Mouse (Mus musculus): ENCODE measurements at regions not wholly inside any gene's neighbourhood (a gene's known extent, or its start where the extent isn't known, plus 50 kb on each side); places are given as distances from the start of the nearest gene placed in this dataset.

DNA sequence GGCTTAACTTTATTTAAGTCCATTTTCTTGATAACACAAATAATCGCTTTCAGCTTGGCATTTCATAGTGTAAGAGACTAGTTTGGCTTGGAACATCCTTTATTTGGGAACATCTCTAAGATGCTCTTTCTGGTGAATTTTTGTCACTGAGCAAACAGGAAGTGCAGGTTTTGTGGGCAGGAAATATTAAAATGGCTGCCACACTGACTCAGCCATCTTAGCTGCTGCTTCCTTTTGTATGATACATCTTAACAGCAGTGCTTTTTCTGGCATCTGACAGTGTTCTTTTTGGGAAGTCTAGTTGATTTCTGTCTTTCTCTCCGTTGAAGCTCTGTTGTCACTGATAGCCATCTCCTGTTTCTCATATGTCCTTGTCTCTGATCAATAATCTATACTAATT is 329.4 kb upstream of the Tet2 start:
- H3K4me3 ChIP-seq (replicated peaks; ENCODE audit: low read depth, low read length) = no peak overlapping the region
- no peaks in the 10 kb centered on the region for H3K4me1 ChIP-seq (replicated peaks; ENCODE audit: insufficient read depth, low read length)
- H3K9ac ChIP-seq (ENCODE audit: low read depth, low read length) = no peak overlapping the region
- no peak for TF ChIP-seq CTCF (IDR thresholded peaks at IDR 0.05; ENCODE audit: low read depth)
- no peak overlapping the region for H3K4me2 ChIP-seq (ENCODE audit: low read length)
- no peaks in the 10 kb centered on the region for H3K27me3 ChIP-seq (ENCODE audit: insufficient read depth, low read length)
- no peak for ATAC-seq (replicated peaks; ENCODE audit: low FRiP score, low read depth)
- H3K9me3 ChIP-seq (replicated peaks; ENCODE audit: low read length) = no peaks in the 10 kb centered on the region
- DNase-seq (ENCODE audit: low spot score) = no peak
- WGBS = 82% methylated on average over 2 of the region's 2 CpGs
- H3K36me3 ChIP-seq (ENCODE audit: insufficient read depth, low read length) = no peaks in the 10 kb centered on the region
- no peak overlapping the region for H3K27ac ChIP-seq

DNA sequence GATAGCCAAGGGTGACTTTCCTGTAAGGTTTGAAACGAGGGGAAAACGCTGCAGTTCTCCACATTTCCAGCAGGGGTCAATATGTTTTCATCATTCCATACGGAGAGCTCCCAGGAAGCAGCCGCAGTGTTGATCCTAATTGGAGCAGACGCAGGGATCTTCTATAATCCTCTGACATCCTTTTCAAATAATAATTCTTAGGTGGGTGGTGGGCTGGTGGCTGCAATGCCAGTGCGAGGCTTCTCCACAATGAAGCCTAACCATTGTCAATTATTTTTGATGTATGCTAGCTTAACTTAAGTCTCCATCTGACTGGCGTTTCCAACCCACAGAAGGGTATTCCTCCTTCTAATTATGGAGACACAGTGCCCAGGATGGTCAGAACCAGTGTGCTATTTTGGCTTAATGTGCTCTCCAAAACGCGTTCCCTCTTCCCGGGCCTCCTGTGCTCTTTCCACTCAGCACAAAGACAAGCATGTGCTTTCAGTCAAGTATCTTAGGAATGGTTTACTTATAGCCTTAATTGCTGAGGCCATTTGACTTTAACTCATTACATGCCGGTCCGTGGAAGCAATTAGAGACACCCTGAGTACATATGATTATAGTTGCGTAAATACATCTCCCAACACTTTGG is 331.6 kb upstream of the Tet2 start:
- Histone ChIP-seq H3K27ac (no peak overlapping the region), H3K36me3 (ENCODE audit: insufficient read depth, low read length) (no peaks in the 10 kb centered on the region), H3K9me3 (replicated peaks; ENCODE audit: low read length) (no peaks in the 10 kb centered on the region), H3K4me3 (replicated peaks; ENCODE audit: low read depth, low read length) (no peak overlapping the region), H3K9ac (ENCODE audit: low read depth, low read length) (no peak overlapping the region), H3K27me3 (ENCODE audit: insufficient read depth, low read length) (no peaks in the 10 kb centered on the region), H3K4me2 (ENCODE audit: low read length) (peak overlapping the region; percentile 45), H3K4me1 (replicated peaks; ENCODE audit: insufficient read depth, low read length) (no peaks in the 10 kb centered on the region)
- ATAC-seq (replicated peaks; ENCODE audit: low FRiP score, low read depth) = peak; percentile 79
- peak; percentile 89 for DNase-seq (ENCODE audit: low spot score)
- 10% methylated on average over 13 of the region's 13 CpGs for WGBS
- peak; percentile 86 for TF ChIP-seq CTCF (IDR thresholded peaks at IDR 0.05; ENCODE audit: low read depth)

- H3K4me1 ChIP-seq (replicated peaks; ENCODE audit: insufficient read depth, low read length) = no peaks in the 10 kb centered on the region
- H3K27me3 ChIP-seq (ENCODE audit: insufficient read depth, low read length) = no peaks in the 10 kb centered on the region
- no peak overlapping the region for H3K4me2 ChIP-seq (ENCODE audit: low read length)
- no peak overlapping the region for H3K27ac ChIP-seq
- no peaks in the 10 kb centered on the region for H3K9me3 ChIP-seq (replicated peaks; ENCODE audit: low read length)
- TF ChIP-seq CTCF (IDR thresholded peaks at IDR 0.05; ENCODE audit: low read depth) = no peak
- peak; percentile 49 for DNase-seq (ENCODE audit: low spot score)
- no peak overlapping the region for H3K9ac ChIP-seq (ENCODE audit: low read depth, low read length)
- 23% methylated on average over 5 of the region's 5 CpGs for WGBS
- H3K36me3 ChIP-seq (ENCODE audit: insufficient read depth, low read length) = no peaks in the 10 kb centered on the region
- ATAC-seq (replicated peaks; ENCODE audit: low FRiP score, low read depth) = 0 out of 2 replicates have a peak, but pooled peaks have one; percentile 35
- H3K4me3 ChIP-seq (replicated peaks; ENCODE audit: low read depth, low read length) = no peak overlapping the region
Observed at GRCm38 (mm10) chr3:133877310-133877709, 332.4 kb upstream of the Tet2 start.

- no peaks in the 10 kb centered on the region for H3K4me1 ChIP-seq (replicated peaks; ENCODE audit: insufficient read depth, low read length)
- DNase-seq (ENCODE audit: low spot score) = peak; percentile 19
- no peak overlapping the region for H3K27ac ChIP-seq
- no peak overlapping the region for H3K4me3 ChIP-seq (replicated peaks; ENCODE audit: low read depth, low read length)
- no peak overlapping the region for H3K4me2 ChIP-seq (ENCODE audit: low read length)
- no peaks in the 10 kb centered on the region for H3K27me3 ChIP-seq (ENCODE audit: insufficient read depth, low read length)
- ATAC-seq (replicated peaks; ENCODE audit: low FRiP score, low read depth) = no peak
- no peak for TF ChIP-seq CTCF (IDR thresholded peaks at IDR 0.05; ENCODE audit: low read depth)
- H3K36me3 ChIP-seq (ENCODE audit: insufficient read depth, low read length) = no peaks in the 10 kb centered on the region
- no peak overlapping the region for H3K9ac ChIP-seq (ENCODE audit: low read depth, low read length)
- H3K9me3 ChIP-seq (replicated peaks; ENCODE audit: low read length) = no peaks in the 10 kb centered on the region
- 0% methylated on average over 1 of the region's 1 CpGs for WGBS
Observed at GRCm38 (mm10) chr3:133880626-133881025, 335.7 kb upstream of the Tet2 start.

DNA sequence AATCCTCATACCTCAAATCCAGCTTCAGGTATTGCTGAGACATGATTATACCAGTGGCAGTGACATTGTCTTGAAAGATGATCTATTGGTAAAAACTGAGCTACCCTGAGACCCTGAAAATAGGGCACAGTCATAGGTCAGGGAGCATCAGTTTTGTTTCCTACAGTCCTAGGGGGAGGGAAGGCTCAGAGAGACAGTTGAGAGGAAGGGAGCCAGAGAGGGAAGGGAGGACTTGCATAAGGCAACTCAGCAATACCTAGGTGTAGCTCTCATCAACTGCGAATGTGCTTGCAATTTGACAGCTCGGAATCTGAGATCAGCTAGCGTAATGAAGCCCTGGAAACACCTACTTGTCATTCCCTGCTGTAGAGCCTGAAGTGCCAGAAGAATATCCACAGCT is 334.4 kb upstream of the Cxxc4 start:
- Histone ChIP-seq H3K4me3 (replicated peaks; ENCODE audit: low read depth, low read length) (no peak overlapping the region), H3K36me3 (ENCODE audit: insufficient read depth, low read length) (no peaks in the 10 kb centered on the region), H3K9ac (ENCODE audit: low read depth, low read length) (no peak overlapping the region), H3K9me3 (replicated peaks; ENCODE audit: low read length) (no peaks in the 10 kb centered on the region), H3K4me1 (replicated peaks; ENCODE audit: insufficient read depth, low read length) (no peaks in the 10 kb centered on the region), H3K4me2 (ENCODE audit: low read length) (no peak overlapping the region), H3K27me3 (ENCODE audit: insufficient read depth, low read length) (no peaks in the 10 kb centered on the region), H3K27ac (no peak overlapping the region)
- DNase-seq (ENCODE audit: low spot score) (no peak), ATAC-seq (replicated peaks; ENCODE audit: low FRiP score, low read depth) (no peak)
- TF ChIP-seq CTCF (IDR thresholded peaks at IDR 0.05; ENCODE audit: low read depth) = no peak
- 72% methylated on average over 3 of the region's 3 CpGs for WGBS

- Histone ChIP-seq H3K9ac (ENCODE audit: low read depth, low read length) (no peak overlapping the region), H3K4me3 (replicated peaks; ENCODE audit: low read depth, low read length) (no peak overlapping the region), H3K36me3 (ENCODE audit: insufficient read depth, low read length) (no peaks in the 10 kb centered on the region), H3K4me1 (replicated peaks; ENCODE audit: insufficient read depth, low read length) (no peaks in the 10 kb centered on the region), H3K27me3 (ENCODE audit: insufficient read depth, low read length) (no peaks in the 10 kb centered on the region), H3K9me3 (replicated peaks; ENCODE audit: low read length) (no peaks in the 10 kb centered on the region), H3K27ac (no peak overlapping the region), H3K4me2 (ENCODE audit: low read length) (no peak overlapping the region)
- TF ChIP-seq CTCF (IDR thresholded peaks at IDR 0.05; ENCODE audit: low read depth) = no peak
- no peak for ATAC-seq (replicated peaks; ENCODE audit: low FRiP score, low read depth)
- no peak for DNase-seq (ENCODE audit: low spot score)
Observed at GRCm38 (mm10) chr3:133922200-133922599, 314.1 kb upstream of the Cxxc4 start.

DNA sequence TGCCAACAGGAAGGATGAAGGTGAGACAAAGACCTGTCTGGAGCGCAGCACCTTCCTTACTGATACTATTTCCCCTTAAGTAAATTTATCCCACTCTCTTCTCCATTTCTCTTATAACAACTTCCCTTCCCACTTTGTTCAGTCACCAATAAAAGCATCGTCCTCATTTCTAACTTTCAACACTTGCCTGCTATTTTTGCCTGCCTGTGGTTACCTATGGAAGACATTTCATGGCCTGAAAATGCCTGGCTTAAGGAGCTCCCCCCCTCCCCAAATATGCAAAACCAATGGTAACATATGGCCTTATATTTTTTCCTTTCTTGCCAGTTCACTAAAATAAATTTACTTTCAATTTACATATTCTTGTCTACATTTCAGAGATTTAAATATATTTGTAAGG is 271.0 kb upstream of the Cxxc4 start:
- no peak overlapping the region for H3K27ac ChIP-seq
- WGBS = 72% methylated on average over 2 of the region's 2 CpGs
- DNase-seq (ENCODE audit: low spot score) = no peak
- no peaks in the 10 kb centered on the region for H3K27me3 ChIP-seq (ENCODE audit: insufficient read depth, low read length)
- no peaks in the 10 kb centered on the region for H3K36me3 ChIP-seq (ENCODE audit: insufficient read depth, low read length)
- H3K4me2 ChIP-seq (ENCODE audit: low read length) = no peak overlapping the region
- H3K4me1 ChIP-seq (replicated peaks; ENCODE audit: insufficient read depth, low read length) = no peaks in the 10 kb centered on the region
- no peak overlapping the region for H3K9ac ChIP-seq (ENCODE audit: low read depth, low read length)
- no peak overlapping the region for H3K4me3 ChIP-seq (replicated peaks; ENCODE audit: low read depth, low read length)
- no peaks in the 10 kb centered on the region for H3K9me3 ChIP-seq (replicated peaks; ENCODE audit: low read length)
- no peak for TF ChIP-seq CTCF (IDR thresholded peaks at IDR 0.05; ENCODE audit: low read depth)
- no peak for ATAC-seq (replicated peaks; ENCODE audit: low FRiP score, low read depth)
